Mouse (Mus musculus): ENCODE data around the gene Fgfr2.

Gene Fgfr2

DNA sequence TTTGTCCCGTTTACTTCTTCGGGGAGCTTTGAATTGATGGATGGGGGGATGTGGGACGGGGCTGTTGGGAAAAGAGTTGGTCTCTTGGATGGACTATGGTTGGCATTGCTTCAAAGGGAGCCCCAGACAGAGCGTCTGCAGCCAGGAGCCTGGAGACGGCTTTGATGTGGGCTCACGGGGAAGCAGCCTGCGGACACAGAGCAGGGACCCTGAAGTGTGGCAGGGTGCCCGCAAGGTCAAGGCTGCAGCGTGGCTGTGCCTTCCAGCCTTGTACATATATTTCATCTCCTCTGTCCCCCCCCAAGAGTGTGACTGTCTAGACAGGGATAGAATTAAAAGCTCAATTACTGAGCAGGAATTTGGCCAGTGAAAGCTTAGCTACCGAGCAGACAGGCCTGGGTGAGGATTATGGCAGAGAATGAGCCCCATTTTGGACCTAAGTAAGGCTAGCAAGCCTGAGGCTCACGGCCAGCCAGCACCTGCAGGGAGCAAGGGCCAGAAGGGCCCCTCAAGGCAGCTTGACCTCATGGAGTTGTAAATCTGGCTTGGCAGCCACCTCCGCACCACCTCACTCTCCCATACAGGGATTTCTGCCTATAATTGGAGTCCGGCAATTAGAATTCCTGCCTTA is 2146.7 kb downstream of the Fgfr2 start:
- DNase-seq (ENCODE audit: low spot score) = no peak

GRCm38 (mm10) chr7:130972767-130973166 is 2150.4 kb downstream of the Fgfr2 start:
- peak; percentile 15 for DNase-seq (ENCODE audit: low spot score)

DNA sequence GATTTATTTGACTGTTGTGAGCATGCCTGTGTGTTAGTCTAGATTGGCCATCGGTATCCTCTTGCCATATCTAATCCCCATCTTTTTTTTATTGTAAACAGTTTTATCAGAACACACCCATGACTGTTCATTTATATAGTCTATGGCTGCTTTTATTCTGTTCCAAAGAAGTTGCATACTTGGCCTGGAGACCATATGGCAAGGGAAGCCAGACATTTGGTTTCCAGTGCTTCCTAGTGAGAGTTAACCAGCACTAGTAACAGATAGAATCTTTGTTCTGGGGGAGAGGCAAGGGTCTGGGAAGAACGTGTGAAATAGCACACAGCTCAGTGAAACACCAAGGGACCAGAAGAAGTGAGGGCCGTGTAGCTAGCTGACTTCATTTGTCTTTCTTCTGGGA is 2153.6 kb downstream of the Fgfr2 start:
- DNase-seq (ENCODE audit: low spot score) = no peak

DNA sequence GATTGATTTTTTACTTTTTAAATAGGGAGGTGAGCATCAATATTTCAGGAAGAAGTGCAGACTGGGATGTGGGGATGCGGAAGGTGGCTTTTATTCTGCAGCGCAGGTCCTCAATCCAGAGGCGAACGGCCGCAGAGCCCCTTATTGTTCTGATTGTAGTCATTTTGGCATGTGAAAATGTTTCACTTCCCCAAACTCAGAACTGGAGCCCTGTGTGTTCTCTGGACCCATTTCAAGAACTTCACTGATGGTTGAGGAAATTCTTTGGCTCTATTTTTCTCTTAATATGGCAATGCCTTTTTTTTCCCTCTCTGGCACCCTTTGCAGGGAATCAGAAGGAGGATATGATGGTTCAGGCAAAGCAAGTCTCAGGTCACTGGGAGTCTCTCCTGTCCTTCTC is 2154.1 kb downstream of the Fgfr2 start:
- DNase-seq (ENCODE audit: low spot score) = peak; percentile 10

DNA sequence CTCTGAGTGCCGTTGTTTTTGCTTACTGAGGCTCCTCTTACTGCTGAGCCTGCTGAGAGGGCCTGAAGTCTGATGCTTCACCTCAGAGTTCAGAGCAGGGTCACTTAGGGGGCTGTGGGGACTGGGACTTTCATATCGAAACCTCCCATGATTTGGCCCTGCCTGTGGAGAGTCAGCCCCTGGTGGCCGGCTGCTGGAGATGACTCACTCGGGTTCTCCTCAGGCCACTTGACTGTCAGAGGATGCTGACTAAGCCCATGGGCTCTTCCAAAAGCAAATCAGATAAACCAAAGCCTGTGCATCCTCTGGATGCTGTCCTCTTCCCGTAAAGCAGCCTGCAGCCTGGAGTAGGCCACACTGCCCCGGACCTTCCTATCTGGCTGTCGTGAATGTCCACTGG is 2154.6 kb downstream of the Fgfr2 start:
- peak; percentile 36 for DNase-seq (ENCODE audit: low spot score)

DNA sequence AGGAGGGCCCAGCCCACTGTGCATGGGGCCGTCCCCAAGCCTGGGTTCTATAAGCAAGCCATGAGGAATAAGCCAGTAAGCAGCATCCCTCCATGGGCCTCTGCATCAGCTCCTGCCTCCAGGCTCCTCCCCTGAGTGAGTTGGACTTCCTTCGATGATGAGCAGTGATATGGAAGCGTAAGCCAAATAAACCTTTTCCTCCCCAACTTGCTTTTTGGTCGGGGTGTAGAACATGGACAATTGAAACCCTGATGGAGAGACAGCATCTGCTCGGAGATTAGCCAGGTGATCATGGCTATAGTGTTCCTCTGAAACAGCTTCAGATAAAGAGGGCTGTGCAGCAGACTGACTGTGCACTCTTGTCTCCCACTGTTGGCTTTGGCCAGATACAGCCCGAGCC is 2155.2 kb downstream of the Fgfr2 start:
- no peak for DNase-seq (ENCODE audit: low spot score)

GRCm38 (mm10) chr7:130966876-130967275 is 2156.3 kb downstream of the Fgfr2 start:
- DNase-seq (ENCODE audit: low spot score) = no peak

DNA sequence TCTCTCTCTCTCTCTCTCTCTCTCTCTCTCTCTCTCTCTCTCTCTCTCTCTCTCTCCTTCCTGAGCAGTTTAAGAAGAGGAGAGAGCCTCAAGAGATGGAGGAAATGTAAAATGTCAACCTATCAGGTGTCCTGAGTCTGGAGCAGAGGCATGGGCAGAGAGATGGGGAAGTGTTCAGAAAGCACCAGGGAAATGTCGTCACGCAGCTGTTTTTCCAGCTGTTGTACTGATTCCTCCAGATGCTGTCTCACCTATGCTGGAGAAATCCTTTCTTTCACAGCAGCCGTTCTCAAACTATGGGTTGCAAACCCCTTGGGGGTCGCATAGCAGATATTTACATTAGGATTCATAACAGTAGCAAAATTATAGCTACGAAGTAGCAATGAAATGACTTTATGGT is 2156.7 kb downstream of the Fgfr2 start:
- DNase-seq (ENCODE audit: low spot score) = no peak

DNA sequence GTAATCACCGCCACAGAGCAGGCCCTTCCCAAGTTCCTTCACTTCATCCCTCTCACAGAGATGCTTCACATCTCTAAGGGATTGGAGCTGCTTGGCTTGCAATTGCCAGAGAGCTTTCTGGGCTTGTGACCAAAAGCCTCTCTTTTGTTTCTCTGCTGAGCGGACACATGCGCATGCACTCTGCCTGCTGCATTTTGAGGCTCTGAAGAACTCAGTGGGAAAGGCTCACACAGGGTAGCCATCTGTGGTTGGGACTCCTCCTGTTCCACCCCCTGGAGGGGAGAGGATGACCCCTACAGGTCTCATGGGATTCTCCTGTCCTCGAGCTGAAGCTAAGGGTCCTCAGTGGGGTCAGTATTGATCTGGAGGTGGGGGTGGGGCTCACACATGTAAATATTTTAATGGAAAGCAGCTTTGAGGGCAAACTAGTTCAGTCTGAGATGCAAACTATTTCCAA is 2157.2 kb downstream of the Fgfr2 start:
- peak; percentile 69 for DNase-seq (ENCODE audit: low spot score)

GRCm38 (mm10) chr7:130965396-130965795 is 2157.8 kb downstream of the Fgfr2 start:
- DNase-seq (ENCODE audit: low spot score) = no peak

GRCm38 (mm10) chr7:130964686-130965085 is 2158.5 kb downstream of the Fgfr2 start:
- peak; percentile 44 for DNase-seq (ENCODE audit: low spot score)

GRCm38 (mm10) chr7:130961429-130961828 is 2161.7 kb downstream of the Fgfr2 start:
- DNase-seq (ENCODE audit: low spot score) = no peak

DNA sequence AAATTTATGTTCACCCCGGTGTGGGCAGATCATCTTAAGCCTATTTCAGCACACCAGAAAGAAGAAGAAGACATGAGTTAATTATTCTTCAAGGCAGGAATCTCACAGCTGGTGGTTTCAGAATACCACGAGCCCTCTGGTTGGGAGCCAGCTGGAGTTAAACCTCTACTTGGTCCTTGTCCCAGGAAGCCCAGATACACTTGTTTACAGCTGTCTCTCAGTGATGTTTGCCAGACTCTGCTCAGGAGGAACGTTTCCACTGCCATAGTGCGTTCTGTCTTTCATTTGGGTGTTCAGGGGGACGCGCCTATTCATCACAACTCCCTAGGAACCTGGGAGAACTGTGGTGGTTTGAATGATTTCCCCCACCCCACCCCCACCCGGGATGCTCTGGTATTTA is 2163.3 kb downstream of the Fgfr2 start:
- peak; percentile 68 for DNase-seq (ENCODE audit: low spot score)

DNA sequence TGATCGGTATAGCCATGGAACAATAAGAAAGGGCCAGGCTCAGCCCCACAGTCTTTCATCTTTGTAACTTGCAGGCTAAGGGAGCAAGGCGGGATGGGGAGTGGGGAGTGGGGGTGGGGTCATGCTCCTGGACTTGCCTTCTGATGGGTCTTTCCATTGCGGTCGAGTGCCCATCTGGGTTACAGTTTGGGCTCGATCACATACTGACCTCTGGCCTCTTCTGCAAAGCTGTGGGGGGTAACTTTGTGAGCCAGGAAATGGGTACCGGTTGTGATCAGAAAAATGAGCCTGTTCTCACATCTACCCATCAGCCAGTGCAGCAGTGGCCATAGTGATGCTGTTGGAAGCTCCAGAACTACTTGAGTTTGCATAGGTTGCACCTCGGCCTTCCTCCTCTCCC is 2164.6 kb downstream of the Fgfr2 start:
- DNase-seq (ENCODE audit: low spot score) = no peak

DNA sequence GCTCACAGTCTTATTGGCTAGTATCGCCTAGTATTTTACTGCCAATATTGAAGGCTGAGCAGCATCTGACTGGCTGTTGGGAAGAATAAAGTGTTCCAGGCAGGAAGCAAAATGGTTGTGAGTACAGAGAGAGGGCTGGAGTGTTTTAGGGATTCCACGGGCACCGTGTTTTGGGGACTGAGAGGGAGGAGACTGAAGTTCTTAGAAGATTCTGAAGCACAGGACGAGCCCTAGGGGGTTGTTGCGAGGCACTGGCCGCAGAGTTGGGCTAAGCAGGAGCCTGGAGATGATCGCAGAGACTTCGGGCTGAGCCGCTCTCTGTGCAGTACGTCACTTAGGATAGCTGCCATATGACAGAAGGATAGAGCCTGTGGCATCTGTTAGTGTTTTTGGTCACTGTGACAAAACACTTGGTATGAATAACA is 2169.0 kb downstream of the Fgfr2 start:
- no peak for DNase-seq (ENCODE audit: low spot score)

DNA sequence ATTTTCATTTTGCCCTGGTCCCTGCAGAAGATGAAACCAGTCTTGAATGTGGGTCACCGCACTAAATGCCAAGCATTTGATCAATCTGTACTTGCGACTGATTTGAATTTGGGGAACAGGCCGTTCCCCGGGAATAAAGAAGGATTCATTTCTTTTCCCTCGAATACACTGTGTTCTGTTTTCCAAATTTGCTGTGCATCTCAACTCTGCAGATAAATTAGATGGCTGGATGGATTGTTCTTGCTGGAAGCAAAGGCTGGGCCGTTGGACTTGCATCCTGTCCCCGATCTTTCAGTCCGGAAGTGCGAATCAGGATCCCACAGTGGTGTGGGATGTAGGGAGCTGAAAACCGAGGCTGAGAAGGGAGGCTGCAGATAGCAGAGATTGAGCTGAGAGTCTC is 2169.8 kb downstream of the Fgfr2 start:
- no peak for DNase-seq (ENCODE audit: low spot score)

DNA sequence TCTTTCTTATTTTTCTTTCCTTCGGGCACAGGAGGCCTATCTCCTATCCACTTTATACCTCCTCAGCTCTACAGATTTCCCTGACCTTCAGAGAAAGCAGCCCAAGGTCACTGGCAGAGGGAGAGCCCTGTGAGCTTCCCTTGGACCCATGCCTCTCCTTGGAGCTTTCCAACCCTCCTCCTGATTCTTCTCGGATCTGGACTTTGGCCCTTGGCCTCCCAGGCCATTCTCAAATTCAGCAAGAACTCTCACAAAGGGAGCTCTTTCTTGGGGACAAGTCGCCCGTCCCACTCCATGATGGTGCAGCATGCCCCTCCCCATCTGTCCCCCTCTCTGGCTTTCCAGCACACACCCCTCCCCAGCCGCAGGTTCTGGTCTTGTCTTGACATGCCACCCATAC is 2172.1 kb downstream of the Fgfr2 start:
- no peak for DNase-seq (ENCODE audit: low spot score)

DNA sequence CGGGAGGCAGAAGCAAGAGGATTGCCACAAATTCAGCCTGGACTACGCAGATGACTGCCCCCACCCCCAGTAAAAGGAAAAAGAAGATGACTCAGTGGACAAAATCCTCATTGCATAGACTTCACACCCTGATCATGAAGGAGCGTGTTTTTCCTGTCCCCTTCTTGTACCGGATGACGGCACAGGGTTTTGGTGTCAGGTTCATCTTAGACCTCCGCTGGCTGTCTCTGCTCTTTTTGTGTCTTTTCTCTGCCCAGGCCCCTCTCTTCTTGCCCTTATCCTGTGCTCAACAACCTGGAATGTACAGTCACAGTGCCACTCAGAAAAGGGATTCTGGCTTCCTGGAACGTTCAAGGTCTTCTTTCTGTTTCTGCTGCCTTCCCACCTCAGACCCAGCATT is 2172.7 kb downstream of the Fgfr2 start:
- DNase-seq (ENCODE audit: low spot score) = no peak

GRCm38 (mm10) chr7:130949331-130949751 is 2173.8 kb downstream of the Fgfr2 start:
- DNase-seq (ENCODE audit: low spot score) = no peak

GRCm38 (mm10) chr7:130948563-130949208 is 2174.5 kb downstream of the Fgfr2 start:
- no peak for DNase-seq (ENCODE audit: low spot score)

DNA sequence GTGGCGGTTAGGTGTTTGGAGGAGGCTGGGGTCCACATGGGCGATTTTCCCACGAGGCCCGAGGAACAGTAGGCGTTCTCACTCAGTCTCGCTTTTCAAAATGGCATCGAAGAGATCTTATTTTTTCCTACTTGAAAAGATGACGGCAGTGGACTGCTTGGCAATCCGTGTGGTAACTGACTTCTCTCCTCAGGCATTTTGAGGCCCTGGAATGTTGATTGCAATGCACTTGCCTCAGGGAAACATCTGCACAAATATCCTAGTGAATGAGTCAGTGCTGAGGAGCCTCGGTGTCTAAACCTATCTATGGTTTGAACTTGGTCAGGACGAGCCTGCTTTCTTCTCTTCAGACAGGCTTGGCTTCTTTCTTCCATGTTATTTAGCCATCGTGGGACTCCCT is 2176.8 kb downstream of the Fgfr2 start:
- peak; percentile 11 for DNase-seq (ENCODE audit: low spot score)

DNA sequence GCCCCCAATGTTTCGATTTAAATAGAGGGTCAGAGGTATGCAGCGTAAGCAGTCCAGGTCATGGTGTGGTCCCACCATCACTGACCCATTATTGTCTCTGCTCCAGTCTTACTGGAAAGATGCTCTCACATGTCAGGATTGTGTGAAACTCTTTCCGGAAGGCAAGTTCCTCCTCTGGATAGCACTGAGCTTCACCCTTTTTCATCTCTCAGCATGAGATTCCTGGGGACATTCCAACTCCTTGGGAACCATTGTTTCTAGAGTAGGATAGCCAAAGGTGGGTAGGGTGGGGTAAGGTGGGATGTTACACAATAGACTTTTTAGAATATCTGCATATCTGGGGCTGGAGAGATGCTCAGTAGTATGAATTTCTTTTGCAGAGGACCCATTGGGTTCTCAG is 2177.4 kb downstream of the Fgfr2 start:
- DNase-seq (ENCODE audit: low spot score) = no peak

GRCm38 (mm10) chr7:130944766-130945475 is 2178.2 kb downstream of the Fgfr2 start:
- DNase-seq (ENCODE audit: low spot score) = no peak

Data from adipocyte (in vitro differentiated cells).